Mouse (Mus musculus) neutrophil, adult 59 days (primary cell): ENCODE results near the gene Tmprss12. TPM values are rescaled to one million over a fixed set of nuclear protein-coding genes. Genes with fewer than 3 reads are reported as not detected.

Experiments used
- total RNA-seq, 2 experiments: library from RNA; stranded (reverse); gene quantifications; 1 replicate in 1 of 2; 2 replicates in 1 of 2; pipeline ENCODE4 v1.2.4; 2023

The Tmprss12 gene
- not detected for total RNA-seq

GRCm38 (mm10) chr15:100280626-100281025 is at the start of gene Tmprss12:
Gene Tmprss12 (plus strand): TSS chr15:100280837.

GRCm38 (mm10) chr15:100304019-100304991 is 23.7 kb downstream of the Tmprss12 start, which contains the start of gene Mettl7a1:
Gene Mettl7a1 (plus strand): TSS chr15:100304140.

GRCm38 (mm10) chr15:100334629-100335028 is 54.0 kb downstream of the Tmprss12 start, which contains the start of gene Mettl7a3:
Gene Mettl7a3 (plus strand): TSS chr15:100334929.

Other genes with a start within 250 kb of the Tmprss12 start
- gene Dip2b, start 242.2 kb upstream of the Tmprss12 start, total RNA-seq: 10 to 100 TPM; 30.1 to 30.4 TPM
- 100 to 1,000 TPM in 1 of 2 experiments, 10 to 100 TPM in 1; 91.5 to 104 TPM for gene Atf1, start 53.0 kb upstream of the Tmprss12 start, total RNA-seq
- 10 to 100 TPM; 28.2 to 32.5 TPM for gene Mettl7a1, start 23.3 kb downstream of the Tmprss12 start, total RNA-seq
- under 1 TPM in 1 of 2 experiments, not detected in 1; 0.26 TPM for gene Mettl7a3, start 54.1 kb downstream of the Tmprss12 start, total RNA-seq
- not detected for gene Methig1, start 72.3 kb downstream of the Tmprss12 start, total RNA-seq
- gene Mettl7a2, start 72.4 kb downstream of the Tmprss12 start, total RNA-seq: under 1 TPM; 0.40 to 0.79 TPM
- not detected for gene Higd1c, start 83.7 kb downstream of the Tmprss12 start, total RNA-seq
- gene Gm5475, start 141.3 kb downstream of the Tmprss12 start, total RNA-seq: not detected
- gene Slc11a2, start 144.2 kb downstream of the Tmprss12 start, total RNA-seq: 10 to 100 TPM in 1 of 2 experiments, 1 to 10 TPM in 1; 7.0 to 15.2 TPM
- gene Letmd1, start 188.2 kb downstream of the Tmprss12 start, total RNA-seq: 10 to 100 TPM; 12.0 to 13.5 TPM
- gene Csrnp2, start 214.7 kb downstream of the Tmprss12 start, total RNA-seq: 1 to 10 TPM in 1 of 2 experiments, under 1 TPM in 1; 0.51 to 1.2 TPM